Mouse (Mus musculus) G1E (cell line): ENCODE results near the gene Bmp2k.

Experiments used
- CTCF ChIP-seq: IDR thresholded peaks from 2 replicates; pipeline ENCODE4 v1.5.1; 2012; ENCODE audit warnings: low read depth, low read length, inconsistent platforms, mixed read lengths
- GATA1 ChIP-seq: IDR thresholded peaks from 2 replicates; pipeline ENCODE4 v1.6.1; 2012; ENCODE audit warnings: borderline replicate concordance, low read length, inconsistent platforms, mixed read lengths
- GATA2 ChIP-seq: IDR thresholded peaks from 2 replicates; pipeline ENCODE4 v1.6.1; 2012; ENCODE audit warnings: low read depth, low read length, inconsistent platforms, borderline replicate concordance
- TAL1 ChIP-seq: conservative IDR thresholded peaks from 2 replicates; pipeline ENCODE4 v1.6.1; 2012; ENCODE audit warnings: low read depth, low read length, inconsistent platforms, mixed read lengths

DNA sequence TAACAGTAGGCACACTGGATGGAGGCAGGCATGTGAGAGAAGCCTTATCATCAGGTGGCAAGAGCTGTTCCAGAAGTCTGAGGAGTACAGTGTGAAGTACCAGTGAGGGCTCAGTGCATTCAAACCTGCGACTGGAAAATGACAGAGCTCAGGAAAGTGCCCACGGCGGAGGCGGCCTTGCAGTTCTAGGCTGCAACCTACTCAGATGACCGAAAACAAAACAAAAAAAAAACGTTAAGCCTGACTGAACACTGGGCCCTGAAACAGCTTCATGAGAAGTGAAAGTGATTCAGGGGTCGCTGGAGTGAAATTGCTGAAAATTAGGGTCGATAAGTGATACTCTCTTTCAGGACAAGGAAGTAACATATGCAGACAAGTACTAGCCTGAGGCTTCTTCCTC, 4.4 kb upstream of the Bmp2k start:
- no peak for TF ChIP-seq CTCF
- no peak for TF ChIP-seq GATA2
- no peak for TF ChIP-seq GATA1
- TF ChIP-seq TAL1, result no peak
